Mouse (Mus musculus) small intestine, adult 2 months (tissue): ENCODE data around the gene Ercc1. TPM values are rescaled to one million over a fixed set of nuclear protein-coding genes. Genes with fewer than 3 reads are reported as not detected.
A peak's percentile ranks its signal among the peaks of the same experiment; 100 is the strongest.

Experiments used
- H3K27ac ChIP-seq: fragments of 200-500 bp; 2 replicates; pipeline ENCODE4 v1.5.1; 2012; ENCODE audit warnings: low read depth, low read length, control low read depth, inconsistent platforms; ENCODE audit not compliant: insufficient read depth
- H3K27me3 ChIP-seq: fragments of 200-500 bp; 2 replicates; pipeline ENCODE4 v1.6.1; 2012; ENCODE audit warnings: mild to moderate bottlenecking, moderate library complexity, low read length, inconsistent platforms; ENCODE audit not compliant: control insufficient read depth, insufficient read depth
- H3K36me3 ChIP-seq: fragments of 200-500 bp; 2 replicates; pipeline ENCODE4 v1.6.1; 2012; ENCODE audit warnings: mild to moderate bottlenecking, low read length, control low read depth, inconsistent platforms; ENCODE audit not compliant: control insufficient read depth, insufficient read depth
- H3K4me1 ChIP-seq: fragments of 200-500 bp; 2 replicates; pipeline ENCODE4 v1.6.1; 2012; ENCODE audit warnings: low read length, inconsistent platforms, mixed read lengths; ENCODE audit not compliant: control insufficient read depth, insufficient read depth, insufficient read length
- H3K4me3 ChIP-seq: fragments of 200-500 bp; 2 replicates; pipeline ENCODE4 v1.5.1; 2012; ENCODE audit warnings: low read depth, mild to moderate bottlenecking, control low read depth, inconsistent platforms, low read length, moderate library complexity
- CTCF ChIP-seq: fragments of 200-500 bp; IDR thresholded peaks from 2 replicates; pipeline ENCODE4 v1.5.1; 2012; ENCODE audit warnings: low read depth, mild to moderate bottlenecking, control low read depth, inconsistent platforms, low read length, moderate library complexity, mixed read lengths; ENCODE audit not compliant: insufficient replicate concordance, insufficient read length; ENCODE audit errors: extremely low read depth
- POLR2A ChIP-seq: fragments of 200-500 bp; IDR thresholded peaks from 2 replicates; pipeline ENCODE4 v1.6.1; 2012; ENCODE audit warnings: low read depth, mild to moderate bottlenecking, control low read depth, inconsistent platforms, low read length, moderate library complexity
- WGBS: fragments of 180-500 bp; shearing (Covaris S2); methylation state at CpG from one replicate; pipeline ENCODE4 v1.1.7; 2018; 5-methylcytosine and 5-hydroxymethylcytosine counted together
- polyA plus RNA-seq: library from polyadenylated mRNA; depleted of rRNA; stranded (reverse); fragments of >200 nt; gene quantifications from 2 replicates; pipeline ENCODE4 v1.2.3, GENCODE M21; 2012

Ercc1 gene
- polyA plus RNA-seq, 1 experiment, result 17.5 TPM

- WGBS, result under 1% methylated on average over 49 of the region's 49 CpGs
- no peak within 1 kb of the TSS; the same call in 1 of the 2 replicates for H3K27ac ChIP-seq
These were observed 34.5 kb upstream of the Ercc1 start, which contains the start of gene Fosb for GRCm38 (mm10) chr7:19309884-19310641. TSS of gene Fosb (minus strand) at chr7:19310051.

GRCm38 (mm10) chr7:19311991-19312390 lies 32.6 kb upstream of the Ercc1 start:
- Histone ChIP-seq H3K27me3 (no peaks in the 10 kb centered on the region), H3K4me3 (no peak overlapping the region), H3K4me1 (peaks cover 8% of the 10 kb centered on the region), H3K36me3 (no peaks in the 10 kb centered on the region), H3K27ac (no peak overlapping the region)
- 28% methylated on average over 4 of the region's 4 CpGs for WGBS
- TF ChIP-seq POLR2A, result no peak

More at GRCm38 (mm10) chr7:19309884-19310641, 34.5 kb upstream of the Ercc1 start, which contains the start of gene Fosb:
- TF ChIP-seq CTCF (peak; percentile 50; the same call in 1 of the 2 replicates), POLR2A (peak; percentile 94)
- Histone ChIP-seq H3K4me3 (peak within 1 kb of the TSS; percentile 76), H3K4me1 (no peaks in the 10 kb centered on the region), H3K27me3 (peaks cover 4% of the 10 kb centered on the region; the same call in 1 of the 2 replicates), H3K36me3 (no peaks in the 10 kb centered on the region)

- Histone ChIP-seq H3K27ac (no peak overlapping the region), H3K4me3 (no peak overlapping the region), H3K36me3 (no peaks in the 10 kb centered on the region), H3K27me3 (no peaks in the 10 kb centered on the region), H3K4me1 (peaks cover 11% of the 10 kb centered on the region)
- WGBS, result 44% methylated on average over 5 of the region's 5 CpGs
- TF ChIP-seq CTCF (no peak), POLR2A (no peak)
These were observed 30.5 kb upstream of the Ercc1 start for GRCm38 (mm10) chr7:19314033-19314432.

- Histone ChIP-seq H3K4me3 (no peak overlapping the region), H3K27me3 (no peaks in the 10 kb centered on the region), H3K27ac (no peak overlapping the region), H3K4me1 (peaks cover 22% of the 10 kb centered on the region), H3K36me3 (no peaks in the 10 kb centered on the region)
- no peak for TF ChIP-seq POLR2A
- TF ChIP-seq CTCF, result no peak
- 48% methylated on average over 14 of the region's 14 CpGs for WGBS
These were observed 28.0 kb upstream of the Ercc1 start for GRCm38 (mm10) chr7:19316451-19317161.

GRCm38 (mm10) chr7:19318201-19318600 lies 26.4 kb upstream of the Ercc1 start:
- Histone ChIP-seq H3K27ac (no peak overlapping the region), H3K4me3 (no peak overlapping the region), H3K27me3 (no peaks in the 10 kb centered on the region; the same call in 1 of the 2 replicates), H3K4me1 (peaks cover 22% of the 10 kb centered on the region), H3K36me3 (no peaks in the 10 kb centered on the region)
- TF ChIP-seq CTCF (no peak), POLR2A (no peak)
- WGBS, result 71% methylated on average over 2 of the region's 2 CpGs

GRCm38 (mm10) chr7:19318676-19319075 lies 25.9 kb upstream of the Ercc1 start:
- 77% methylated on average over 7 of the region's 7 CpGs for WGBS

GRCm38 (mm10) chr7:19319458-19319857 lies 25.1 kb upstream of the Ercc1 start:
- H3K4me1 ChIP-seq, result peaks cover 22% of the 10 kb centered on the region
- H3K36me3 ChIP-seq, result no peaks in the 10 kb centered on the region
- peak overlapping the region; percentile 59 for H3K4me3 ChIP-seq
- H3K27ac ChIP-seq, result no peak overlapping the region
- no peak for TF ChIP-seq CTCF
- no peak for TF ChIP-seq POLR2A
- H3K27me3 ChIP-seq, result no peaks in the 10 kb centered on the region; the same call in 1 of the 2 replicates
- WGBS, result 21% methylated on average over 9 of the region's 9 CpGs

More at GRCm38 (mm10) chr7:19318676-19319075, 25.9 kb upstream of the Ercc1 start:
- H3K27me3 ChIP-seq, result no peaks in the 10 kb centered on the region; the same call in 1 of the 2 replicates
- H3K4me1 ChIP-seq, result peaks cover 22% of the 10 kb centered on the region
- H3K4me3 ChIP-seq, result no peak overlapping the region
- no peak overlapping the region for H3K27ac ChIP-seq
- TF ChIP-seq CTCF, result no peak
- H3K36me3 ChIP-seq, result no peaks in the 10 kb centered on the region
